Mouse (Mus musculus): Measurements from ENCODE around the gene Cttnbp2nl. TPM values are rescaled to one million over a fixed set of nuclear protein-coding genes. Genes with fewer than 3 reads are reported as not detected.

The Cttnbp2nl gene
- polyA plus RNA-seq, 1 experiment from 2014 or later = 40.1 TPM

GRCm38 (mm10) chr3:105078231-105078826, 25.4 kb upstream of the Cttnbp2nl start:
- Histone ChIP-seq H3K36me3 (no peaks in the 10 kb centered on the region), H3K9me3 (replicated peaks) (no peaks in the 10 kb centered on the region), H3K27me3 (replicated peaks) (peaks cover 6% of the 10 kb centered on the region), H3K4me1 (replicated peaks) (no peaks in the 10 kb centered on the region; the same call in 1 of the 2 replicates), H3K4me2 (no peak overlapping the region), H3K4me3 (no peak overlapping the region), H3K9ac (no peak overlapping the region), H3K27ac (ENCODE audit: poor library complexity, severe bottlenecking) (no peak overlapping the region)
- 27% methylated on average over 7 of the region's 7 CpGs for WGBS
- peak; percentile 76; the same call in 1 of the 2 replicates for ATAC-seq (ENCODE audit: insufficient number of reproducible peaks, low FRiP score)

GRCm38 (mm10) chr3:105075796-105076195, 22.9 kb upstream of the Cttnbp2nl start:
- Histone ChIP-seq H3K27ac (ENCODE audit: poor library complexity, severe bottlenecking) (no peak overlapping the region), H3K4me2 (no peak overlapping the region), H3K4me3 (no peak overlapping the region), H3K27me3 (replicated peaks) (peaks cover 6% of the 10 kb centered on the region), H3K4me1 (replicated peaks) (no peaks in the 10 kb centered on the region; the same call in 1 of the 2 replicates), H3K36me3 (no peaks in the 10 kb centered on the region), H3K9me3 (replicated peaks) (no peaks in the 10 kb centered on the region), H3K9ac (no peak overlapping the region)
- ATAC-seq (ENCODE audit: insufficient number of reproducible peaks, low FRiP score) = no peak
- 90% methylated on average over 5 of the region's 5 CpGs for WGBS

GRCm38 (mm10) chr3:105072536-105072935, 19.6 kb upstream of the Cttnbp2nl start:
- Histone ChIP-seq H3K27me3 (replicated peaks) (peaks cover 6% of the 10 kb centered on the region), H3K27ac (ENCODE audit: poor library complexity, severe bottlenecking) (no peak overlapping the region), H3K9me3 (replicated peaks) (no peaks in the 10 kb centered on the region), H3K9ac (no peak overlapping the region), H3K4me2 (no peak overlapping the region), H3K36me3 (no peaks in the 10 kb centered on the region), H3K4me1 (replicated peaks) (no peaks in the 10 kb centered on the region), H3K4me3 (no peak overlapping the region)
- WGBS = 84% methylated on average over 10 of the region's 10 CpGs
- ATAC-seq (ENCODE audit: insufficient number of reproducible peaks, low FRiP score) = no peak

- 87% methylated on average over 5 of the region's 5 CpGs for whole genome bisulfite sequencing
- Histone ChIP-seq H3K4me2 (no peak overlapping the region), H3K27ac (ENCODE audit: poor library complexity, severe bottlenecking) (no peak overlapping the region), H3K36me3 (no peaks in the 10 kb centered on the region), H3K27me3 (replicated peaks) (no peaks in the 10 kb centered on the region; the same call in 1 of the 2 replicates), H3K9me3 (replicated peaks) (no peaks in the 10 kb centered on the region), H3K4me3 (no peak overlapping the region), H3K4me1 (replicated peaks) (no peaks in the 10 kb centered on the region), H3K9ac (no peak overlapping the region)
- ATAC-seq (ENCODE audit: insufficient number of reproducible peaks, low FRiP score) = no peak
These were observed 18.3 kb upstream of the Cttnbp2nl start for GRCm38 (mm10) chr3:105071251-105071650.

- no peaks in the 10 kb centered on the region for H3K36me3 ChIP-seq
- no peaks in the 10 kb centered on the region for H3K4me1 ChIP-seq (replicated peaks)
- no peak overlapping the region for H3K4me3 ChIP-seq
- WGBS = 49% methylated on average over 8 of the region's 8 CpGs
- ATAC-seq (ENCODE audit: insufficient number of reproducible peaks, low FRiP score) = no peak
- H3K27me3 ChIP-seq (replicated peaks) = no peaks in the 10 kb centered on the region; the same call in 1 of the 2 replicates
- no peaks in the 10 kb centered on the region for H3K9me3 ChIP-seq (replicated peaks)
- H3K27ac ChIP-seq (ENCODE audit: poor library complexity, severe bottlenecking) = no peak overlapping the region
- H3K9ac ChIP-seq = no peak overlapping the region
- H3K4me2 ChIP-seq = no peak overlapping the region
These were observed 17.6 kb upstream of the Cttnbp2nl start for GRCm38 (mm10) chr3:105070553-105070952.

GRCm38 (mm10) chr3:105066544-105066943, 13.6 kb upstream of the Cttnbp2nl start, which contains the start of gene 4930564D02Rik:
Gene 4930564D02Rik (plus strand): TSS chr3:105066844.
- Histone ChIP-seq H3K9me3 (replicated peaks) (no peaks in the 10 kb centered on the region), H3K4me3 (no peak within 1 kb of the TSS), H3K27ac (ENCODE audit: poor library complexity, severe bottlenecking) (no peak within 1 kb of the TSS), H3K27me3 (replicated peaks) (no peaks in the 10 kb centered on the region), H3K4me1 (replicated peaks) (no peaks in the 10 kb centered on the region), H3K36me3 (no peaks in the 10 kb centered on the region), H3K4me2 (no peak within 1 kb of the TSS), H3K9ac (no peak within 1 kb of the TSS)
- no peak for ATAC-seq (ENCODE audit: insufficient number of reproducible peaks, low FRiP score)
- 76% methylated on average over 10 of the region's 10 CpGs for WGBS

- Histone ChIP-seq H3K9me3 (replicated peaks) (no peaks in the 10 kb centered on the region), H3K9ac (no peak overlapping the region), H3K36me3 (no peaks in the 10 kb centered on the region), H3K4me3 (no peak overlapping the region), H3K4me1 (replicated peaks) (peaks cover 5% of the 10 kb centered on the region), H3K4me2 (no peak overlapping the region), H3K27me3 (replicated peaks) (no peaks in the 10 kb centered on the region), H3K27ac (ENCODE audit: poor library complexity, severe bottlenecking) (no peak overlapping the region)
- 68% methylated on average over 9 of the region's 9 CpGs for WGBS
- ATAC-seq (ENCODE audit: insufficient number of reproducible peaks, low FRiP score) = no peak
These were observed 9.7 kb upstream of the Cttnbp2nl start for GRCm38 (mm10) chr3:105062676-105063075.

GRCm38 (mm10) chr3:105061991-105062390, 9.0 kb upstream of the Cttnbp2nl start:
- Histone ChIP-seq H3K36me3 (no peaks in the 10 kb centered on the region), H3K4me1 (replicated peaks) (peaks cover 5% of the 10 kb centered on the region), H3K4me3 (no peak overlapping the region), H3K4me2 (no peak overlapping the region), H3K27me3 (replicated peaks) (no peaks in the 10 kb centered on the region), H3K9ac (no peak overlapping the region), H3K9me3 (replicated peaks) (no peaks in the 10 kb centered on the region), H3K27ac (ENCODE audit: poor library complexity, severe bottlenecking) (no peak overlapping the region)
- WGBS = 48% methylated on average over 1 of the region's 1 CpGs
- no peak for ATAC-seq (ENCODE audit: insufficient number of reproducible peaks, low FRiP score)

GRCm38 (mm10) chr3:105061496-105061895, 8.6 kb upstream of the Cttnbp2nl start:
- Histone ChIP-seq H3K9me3 (replicated peaks) (no peaks in the 10 kb centered on the region), H3K4me1 (replicated peaks) (peaks cover 5% of the 10 kb centered on the region), H3K4me2 (no peak overlapping the region), H3K4me3 (no peak overlapping the region), H3K9ac (no peak overlapping the region), H3K27me3 (replicated peaks) (no peaks in the 10 kb centered on the region), H3K27ac (ENCODE audit: poor library complexity, severe bottlenecking) (no peak overlapping the region), H3K36me3 (no peaks in the 10 kb centered on the region)
- no peak for ATAC-seq (ENCODE audit: insufficient number of reproducible peaks, low FRiP score)
- WGBS = 71% methylated on average over 3 of the region's 3 CpGs

GRCm38 (mm10) chr3:105060992-105061391, 8.0 kb upstream of the Cttnbp2nl start:
- no peak overlapping the region for H3K4me3 ChIP-seq
- no peaks in the 10 kb centered on the region for H3K27me3 ChIP-seq (replicated peaks)
- 59% methylated on average over 6 of the region's 6 CpGs for WGBS
- H3K4me1 ChIP-seq (replicated peaks) = peaks cover 6% of the 10 kb centered on the region
- no peaks in the 10 kb centered on the region for H3K9me3 ChIP-seq (replicated peaks)
- H3K4me2 ChIP-seq = no peak overlapping the region
- no peak overlapping the region for H3K9ac ChIP-seq
- no peaks in the 10 kb centered on the region for H3K36me3 ChIP-seq
- ATAC-seq (ENCODE audit: insufficient number of reproducible peaks, low FRiP score) = no peak
- H3K27ac ChIP-seq (ENCODE audit: poor library complexity, severe bottlenecking) = no peak overlapping the region

GRCm38 (mm10) chr3:105059911-105060310, 7.0 kb upstream of the Cttnbp2nl start:
- Histone ChIP-seq H3K9me3 (replicated peaks) (no peaks in the 10 kb centered on the region), H3K9ac (no peak overlapping the region), H3K4me3 (no peak overlapping the region), H3K4me1 (replicated peaks) (peaks cover 17% of the 10 kb centered on the region), H3K36me3 (no peaks in the 10 kb centered on the region), H3K27ac (ENCODE audit: poor library complexity, severe bottlenecking) (no peak overlapping the region), H3K27me3 (replicated peaks) (no peaks in the 10 kb centered on the region), H3K4me2 (no peak overlapping the region)
- WGBS = 27% methylated on average over 7 of the region's 7 CpGs
- no peak for ATAC-seq (ENCODE audit: insufficient number of reproducible peaks, low FRiP score)
